Mouse (Mus musculus) adrenal gland, postnatal 14 days (tissue): ENCODE results near the gene Rwdd3. TPM values are rescaled to one million over a fixed set of nuclear protein-coding genes. Genes with fewer than 3 reads are reported as not detected.

Experiments used
- DNase-seq: peaks from one replicate; pipeline ENCODE4 v3.0.0; 2021; ENCODE audit warnings: mixed read lengths
- total RNA-seq: library from RNA; stranded (reverse); gene quantifications from 2 replicates; pipeline ENCODE4 v1.2.3, GENCODE M21; 2021

The Rwdd3 gene
- total RNA-seq, 1 experiment from 2014 or later, result 11.4 TPM

GRCm38 (mm10) chr3:121160424-121160823 is 11.1 kb downstream of the Rwdd3 start:
- DNase-seq, result no peak

GRCm38 (mm10) chr3:121159566-121159965 is 11.9 kb downstream of the Rwdd3 start:
- DNase-seq, result no peak

DNA sequence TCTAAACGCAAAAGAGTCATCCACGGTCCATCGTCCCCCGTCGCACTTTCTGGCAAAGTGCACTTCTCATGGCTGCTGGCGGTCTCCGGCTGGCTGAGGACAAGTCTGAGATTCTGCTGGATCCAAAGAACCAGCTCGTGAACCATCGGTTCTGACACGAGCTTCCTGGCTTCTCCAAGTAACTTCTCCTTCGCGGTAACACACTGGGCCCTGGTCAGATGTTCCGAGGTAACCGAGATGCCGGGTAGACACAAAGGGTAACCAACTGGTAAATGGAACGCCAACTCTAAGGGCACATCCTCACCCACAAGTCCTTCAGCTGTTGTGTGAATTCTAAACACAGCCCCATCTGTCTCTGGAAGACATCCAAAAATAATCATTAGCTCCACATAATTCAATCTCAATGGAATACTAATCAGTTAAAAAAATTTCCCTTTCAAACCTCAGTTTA is 12.6 kb downstream of the Rwdd3 start:
- no peak for DNase-seq

DNA sequence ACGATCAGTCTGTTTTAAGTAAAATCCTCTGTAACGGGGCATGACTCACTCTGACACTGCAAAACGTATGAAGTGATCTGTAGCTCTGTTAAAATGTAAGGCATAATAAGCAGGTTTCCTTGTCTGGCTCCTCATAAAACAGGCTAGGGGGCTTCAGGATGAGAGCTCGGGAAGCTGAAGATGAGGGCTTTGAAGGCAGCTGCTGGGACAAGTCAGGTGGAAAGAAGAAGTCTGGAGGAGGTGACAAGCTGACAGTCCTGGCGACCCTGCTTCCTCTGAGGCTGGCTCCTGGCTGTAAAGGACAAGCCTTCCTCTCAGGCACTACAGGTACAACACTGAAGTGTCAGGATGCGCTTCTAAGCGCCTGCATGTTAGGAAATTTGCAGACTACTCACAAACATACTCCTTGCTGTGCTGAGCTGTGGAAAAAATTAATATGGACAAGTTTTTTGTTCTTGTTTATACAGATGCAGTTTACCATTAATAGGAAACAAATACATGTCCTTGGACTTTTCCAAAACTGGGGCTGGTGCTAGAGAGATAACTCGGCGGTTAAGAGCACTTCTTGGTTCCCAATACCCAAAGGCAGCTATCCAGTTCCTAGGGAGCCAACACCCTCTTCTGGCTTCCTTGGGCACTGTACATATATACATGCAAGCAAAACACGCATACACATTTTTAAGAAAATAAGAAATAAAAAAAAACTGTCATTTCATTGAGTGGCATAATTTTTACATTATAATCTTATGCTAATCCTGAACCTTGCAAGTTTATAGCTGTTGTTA is 13.8 kb downstream of the Rwdd3 start:
- DNase-seq, result no peak

DNA sequence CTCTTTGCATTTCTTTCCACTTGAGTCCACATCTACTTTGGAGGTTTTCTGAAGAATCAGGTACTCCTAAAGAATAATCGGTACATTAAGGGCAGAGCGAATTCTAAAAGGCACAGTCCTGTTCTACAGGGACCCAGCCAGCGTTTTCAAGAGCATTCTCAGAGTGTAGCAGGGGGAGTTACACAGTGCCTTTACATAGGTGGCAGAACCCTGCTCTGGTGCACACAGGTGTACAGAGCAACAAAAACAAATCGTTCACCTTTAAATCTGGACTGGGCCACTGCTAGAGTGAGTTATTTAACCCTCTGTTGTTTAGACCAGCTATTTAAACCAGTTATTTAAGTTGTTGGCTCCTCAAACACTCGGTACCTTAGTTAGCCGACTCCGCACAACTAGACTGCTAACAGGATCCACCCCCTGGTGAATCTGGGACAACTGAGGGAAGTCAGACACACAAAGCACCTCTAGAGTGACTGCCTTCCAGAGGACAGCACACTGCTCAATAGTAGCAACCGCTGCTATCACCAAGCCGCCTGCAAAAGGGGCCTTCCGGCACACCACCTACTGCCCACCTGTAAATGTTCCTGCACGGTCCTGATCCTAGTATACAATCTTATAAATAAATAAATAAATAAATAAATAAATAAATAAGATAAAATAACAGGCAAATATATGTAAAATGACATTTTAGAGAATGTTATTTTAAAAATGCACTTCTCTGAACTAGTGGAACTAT is 14.9 kb downstream of the Rwdd3 start:
- no peak for DNase-seq

DNA sequence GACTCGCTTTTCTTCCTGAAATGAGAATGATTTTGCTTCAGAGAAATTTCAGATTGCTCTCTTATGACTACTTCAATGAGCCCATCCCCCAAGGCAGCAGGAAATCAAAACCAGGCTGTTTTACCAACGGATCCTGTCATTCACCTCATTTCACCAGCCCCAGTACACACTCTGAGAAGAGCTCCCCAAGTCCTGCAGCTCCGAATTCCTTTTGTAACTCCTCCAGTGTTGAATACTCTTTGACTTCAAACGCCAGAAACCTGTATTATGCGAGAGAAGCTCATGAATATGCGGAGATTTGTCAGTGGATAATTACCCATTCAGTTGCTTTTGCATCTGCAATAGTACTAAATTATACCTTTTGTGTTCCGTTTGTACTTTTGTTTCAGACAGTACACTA is 15.5 kb downstream of the Rwdd3 start:
- DNase-seq, result no peak

DNA sequence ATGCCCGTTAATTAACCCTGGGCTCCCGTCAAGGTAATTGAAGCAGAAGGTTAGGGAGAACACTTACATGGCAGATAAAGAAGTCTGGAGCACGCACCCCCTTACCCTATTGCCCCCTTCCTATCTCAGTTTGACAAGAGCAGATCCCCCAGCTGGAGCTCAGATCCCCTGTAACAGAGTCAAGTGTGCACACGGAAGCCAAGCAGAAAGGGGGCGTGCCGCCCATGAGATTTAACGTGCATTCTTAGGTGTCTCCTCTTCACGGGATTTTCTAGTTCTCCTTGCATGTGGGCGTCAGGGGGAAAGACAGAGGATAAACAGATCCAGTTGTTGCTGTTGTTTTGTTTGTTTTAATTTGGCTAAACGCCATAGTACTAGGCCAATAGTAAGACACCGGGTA is 37.6 kb downstream of the Rwdd3 start:
- DNase-seq, result no peak

GRCm38 (mm10) chr3:121133039-121133438 is 38.5 kb downstream of the Rwdd3 start:
- no peak for DNase-seq

DNA sequence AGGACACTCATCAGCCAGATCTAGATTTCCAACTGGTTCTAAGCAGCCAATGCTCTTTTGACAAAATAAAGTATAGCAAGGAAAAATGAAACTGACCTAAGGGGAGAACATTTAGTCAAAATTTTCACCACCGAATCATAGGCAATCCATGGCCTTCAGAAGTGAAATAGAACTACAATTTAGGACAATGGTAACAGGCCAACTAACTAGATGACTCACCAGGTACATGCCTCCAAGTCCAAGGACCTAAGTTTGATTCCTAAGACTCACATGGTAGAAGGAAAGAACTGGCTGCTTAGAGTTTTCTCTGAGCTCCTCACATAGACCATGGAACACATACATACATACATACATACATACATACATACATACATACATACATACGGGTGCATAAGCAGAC is 44.3 kb downstream of the Rwdd3 start:
- DNase-seq, result no peak

- no peak for DNase-seq
These were observed 45.0 kb downstream of the Rwdd3 start for GRCm38 (mm10) chr3:121126476-121126875.

- no peak for DNase-seq
These were observed 50.4 kb downstream of the Rwdd3 start for GRCm38 (mm10) chr3:121121072-121121471.

DNA sequence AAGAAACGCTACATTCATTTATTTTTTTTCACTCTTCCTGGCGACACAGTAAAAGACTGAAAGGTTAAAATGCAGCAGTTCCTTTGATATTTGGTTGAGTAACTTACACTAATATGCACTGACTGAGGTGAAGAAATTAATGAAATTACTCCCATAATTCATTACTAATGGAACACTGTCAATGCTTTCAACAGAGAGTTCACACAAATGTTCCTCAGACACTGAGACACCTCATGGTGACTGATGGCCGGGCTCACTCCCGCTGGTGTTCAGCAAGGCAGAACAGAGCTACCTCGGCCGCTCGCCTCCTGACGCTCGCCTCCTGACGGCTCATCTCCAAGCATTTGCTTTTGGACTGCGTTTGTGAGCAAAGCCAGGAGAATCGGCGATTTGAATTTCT is 54.9 kb downstream of the Rwdd3 start:
- DNase-seq, result no peak

DNA sequence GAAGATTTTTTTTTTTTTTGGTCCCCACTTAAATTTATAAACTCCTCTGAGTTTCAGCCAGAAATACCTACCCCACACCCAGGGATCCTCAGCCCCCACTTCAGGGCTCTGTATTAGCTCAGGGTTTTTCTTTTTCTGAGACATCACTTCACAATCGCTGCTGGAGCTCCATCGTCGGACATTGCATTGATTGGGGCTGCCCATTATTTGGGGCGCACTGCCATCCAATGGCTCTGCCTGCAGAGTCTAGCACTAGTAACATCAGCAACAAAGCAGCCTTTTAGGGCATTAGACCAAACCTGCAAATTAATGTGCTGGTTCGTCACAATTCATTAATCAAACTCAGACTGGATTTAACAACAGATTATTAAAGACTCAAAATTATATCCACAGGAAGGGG is 55.4 kb downstream of the Rwdd3 start:
- no peak for DNase-seq

- DNase-seq, result no peak
These were observed 60.4 kb downstream of the Rwdd3 start for GRCm38 (mm10) chr3:121111068-121111467.

GRCm38 (mm10) chr3:121110430-121110829 is 61.1 kb downstream of the Rwdd3 start:
- no peak for DNase-seq

GRCm38 (mm10) chr3:121107481-121107880 is 64.0 kb downstream of the Rwdd3 start:
- no peak for DNase-seq

DNA sequence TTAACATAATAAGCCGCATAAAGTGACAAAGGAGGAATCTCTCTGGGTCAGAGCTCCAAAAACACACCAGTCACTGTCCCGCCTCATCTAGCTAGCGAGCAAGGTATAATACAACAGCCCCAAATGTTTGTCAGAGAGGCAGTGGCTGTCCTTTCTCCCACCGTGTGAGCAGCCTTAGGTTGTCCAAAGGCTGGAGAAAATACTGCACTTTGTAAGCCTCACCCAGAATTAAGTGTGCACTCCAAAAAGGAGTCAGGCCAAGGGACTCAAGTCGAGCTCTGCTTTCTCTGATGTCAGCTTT is 66.1 kb downstream of the Rwdd3 start:
- no peak for DNase-seq

Other genes with a start within 250 kb of the Rwdd3 start
- 24.9 and 35.0 TPM in 2 replicates for gene Tmem56, start 111.4 kb upstream of the Rwdd3 start, total RNA-seq
- 37.2 and 37.9 TPM in 2 replicates for gene Alg14, start 120.1 kb upstream of the Rwdd3 start, total RNA-seq